Mouse (Mus musculus) small intestine, adult 2 months (tissue): ENCODE results near the gene Atp5j. TPM values are rescaled to one million over a fixed set of nuclear protein-coding genes. Genes with fewer than 3 reads are reported as not detected.

ENCODE experiments used
- H3K27ac ChIP-seq: fragments of 200-500 bp; 2 replicates; pipeline ENCODE4 v1.5.1; 2012; ENCODE audit warnings: low read depth, low read length, control low read depth, inconsistent platforms; ENCODE audit not compliant: insufficient read depth
- H3K27me3 ChIP-seq: fragments of 200-500 bp; 2 replicates; pipeline ENCODE4 v1.6.1; 2012; ENCODE audit warnings: mild to moderate bottlenecking, moderate library complexity, low read length, inconsistent platforms; ENCODE audit not compliant: control insufficient read depth, insufficient read depth
- H3K36me3 ChIP-seq: fragments of 200-500 bp; 2 replicates; pipeline ENCODE4 v1.6.1; 2012; ENCODE audit warnings: mild to moderate bottlenecking, low read length, control low read depth, inconsistent platforms; ENCODE audit not compliant: control insufficient read depth, insufficient read depth
- H3K4me1 ChIP-seq: fragments of 200-500 bp; 2 replicates; pipeline ENCODE4 v1.6.1; 2012; ENCODE audit warnings: low read length, inconsistent platforms, mixed read lengths; ENCODE audit not compliant: control insufficient read depth, insufficient read depth, insufficient read length
- H3K4me3 ChIP-seq: fragments of 200-500 bp; 2 replicates; pipeline ENCODE4 v1.5.1; 2012; ENCODE audit warnings: low read depth, mild to moderate bottlenecking, control low read depth, inconsistent platforms, low read length, moderate library complexity
- CTCF ChIP-seq: fragments of 200-500 bp; IDR thresholded peaks from 2 replicates; pipeline ENCODE4 v1.5.1; 2012; ENCODE audit warnings: low read depth, mild to moderate bottlenecking, control low read depth, inconsistent platforms, low read length, moderate library complexity, mixed read lengths; ENCODE audit not compliant: insufficient replicate concordance, insufficient read length; ENCODE audit errors: extremely low read depth
- POLR2A ChIP-seq: fragments of 200-500 bp; IDR thresholded peaks from 2 replicates; pipeline ENCODE4 v1.6.1; 2012; ENCODE audit warnings: low read depth, mild to moderate bottlenecking, control low read depth, inconsistent platforms, low read length, moderate library complexity
- WGBS: fragments of 180-500 bp; shearing (Covaris S2); methylation state at CpG from one replicate; pipeline ENCODE4 v1.1.7; 2018; 5-methylcytosine and 5-hydroxymethylcytosine counted together
- polyA plus RNA-seq: library from polyadenylated mRNA; depleted of rRNA; stranded (reverse); fragments of >200 nt; gene quantifications from 2 replicates; pipeline ENCODE4 v1.2.3, GENCODE M21; 2012

The Atp5j gene
- polyA plus RNA-seq, 1 experiment, result 123 TPM

DNA sequence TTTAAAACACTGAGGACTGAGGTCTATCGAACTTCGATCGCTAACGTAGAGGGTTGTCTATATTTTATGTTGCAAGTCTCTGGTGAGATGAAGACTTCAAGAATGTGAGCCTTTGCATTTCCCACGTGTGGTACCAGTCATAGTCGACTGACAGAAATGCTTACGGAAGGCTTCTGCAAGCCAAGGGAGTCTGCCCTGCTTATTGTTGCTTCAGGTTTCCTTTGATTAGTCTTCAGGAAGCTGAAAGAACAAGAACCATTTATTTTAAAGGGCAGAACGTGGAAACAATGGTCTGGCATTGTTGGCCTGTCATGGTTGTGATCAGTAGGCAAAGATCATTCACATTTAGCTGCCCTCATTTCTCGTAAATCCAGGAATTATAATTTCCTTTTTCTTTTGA lies 38.7 kb downstream of the Atp5j start:
- H3K27ac ChIP-seq, result no peak overlapping the region
- no peaks in the 10 kb centered on the region for H3K27me3 ChIP-seq
- WGBS, result 86% methylated on average over 9 of the region's 9 CpGs
- TF ChIP-seq CTCF, result no peak
- TF ChIP-seq POLR2A, result no peak
- H3K4me1 ChIP-seq, result no peaks in the 10 kb centered on the region
- no peak overlapping the region for H3K4me3 ChIP-seq
- no peaks in the 10 kb centered on the region for H3K36me3 ChIP-seq

DNA sequence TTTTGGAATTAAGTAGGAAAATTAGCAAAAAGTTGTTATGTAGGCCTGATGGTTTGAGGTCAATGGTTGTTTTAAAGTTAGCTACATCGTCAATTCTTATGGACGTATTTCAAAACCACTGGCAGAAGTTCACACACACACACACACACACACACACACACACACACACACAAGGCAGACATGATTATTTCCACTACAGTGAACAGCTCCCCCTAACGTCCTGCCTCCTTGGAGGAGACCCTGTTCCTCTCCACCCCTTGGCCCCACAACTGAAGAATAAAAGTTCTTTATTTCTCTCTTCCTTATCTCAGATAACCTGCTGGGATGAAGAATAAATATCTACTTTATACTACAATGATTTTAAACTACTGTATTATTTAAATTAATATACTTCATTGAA lies 40.1 kb downstream of the Atp5j start:
- no peak for TF ChIP-seq POLR2A
- no peak for TF ChIP-seq CTCF
- Histone ChIP-seq H3K4me1 (no peaks in the 10 kb centered on the region), H3K27ac (no peak overlapping the region), H3K4me3 (no peak overlapping the region), H3K36me3 (no peaks in the 10 kb centered on the region), H3K27me3 (no peaks in the 10 kb centered on the region)
- WGBS, result 42% methylated on average over 3 of the region's 3 CpGs

- Histone ChIP-seq H3K4me3 (no peak overlapping the region), H3K27ac (no peak overlapping the region), H3K36me3 (no peaks in the 10 kb centered on the region), H3K4me1 (no peaks in the 10 kb centered on the region), H3K27me3 (no peaks in the 10 kb centered on the region)
- WGBS, result 91% methylated on average over 14 of the region's 14 CpGs
- TF ChIP-seq POLR2A (no peak), CTCF (no peak)
Observed at GRCm38 (mm10) chr16:84793401-84793800, 42.0 kb downstream of the Atp5j start.

- 52% methylated on average over 2 of the region's 2 CpGs for WGBS
- Histone ChIP-seq H3K36me3 (no peaks in the 10 kb centered on the region), H3K27ac (no peak overlapping the region), H3K27me3 (no peaks in the 10 kb centered on the region), H3K4me3 (no peak overlapping the region), H3K4me1 (0 out of 2 replicates have a peak, but pooled peaks cover 2% of the 10 kb centered on the region)
- no peak for TF ChIP-seq POLR2A
- TF ChIP-seq CTCF, result no peak
Observed at GRCm38 (mm10) chr16:84790595-84791165, 44.7 kb downstream of the Atp5j start.

- TF ChIP-seq CTCF, result no peak
- no peak for TF ChIP-seq POLR2A
- Histone ChIP-seq H3K4me3 (no peak overlapping the region), H3K36me3 (no peaks in the 10 kb centered on the region), H3K27ac (no peak overlapping the region), H3K4me1 (0 out of 2 replicates have a peak, but pooled peaks cover 2% of the 10 kb centered on the region), H3K27me3 (no peaks in the 10 kb centered on the region)
- WGBS, result 47% methylated on average over 7 of the region's 7 CpGs
Observed at GRCm38 (mm10) chr16:84784966-84785365, 50.5 kb downstream of the Atp5j start.

- H3K27ac ChIP-seq, result no peak overlapping the region
- no peak overlapping the region for H3K4me3 ChIP-seq
- no peaks in the 10 kb centered on the region for H3K27me3 ChIP-seq
- H3K4me1 ChIP-seq, result 0 out of 2 replicates have a peak, but pooled peaks cover 2% of the 10 kb centered on the region
- H3K36me3 ChIP-seq, result no peaks in the 10 kb centered on the region
- TF ChIP-seq CTCF (no peak), POLR2A (no peak)
- WGBS, result 52% methylated on average over 2 of the region's 2 CpGs
Observed at GRCm38 (mm10) chr16:84783279-84783678, 52.1 kb downstream of the Atp5j start.

DNA sequence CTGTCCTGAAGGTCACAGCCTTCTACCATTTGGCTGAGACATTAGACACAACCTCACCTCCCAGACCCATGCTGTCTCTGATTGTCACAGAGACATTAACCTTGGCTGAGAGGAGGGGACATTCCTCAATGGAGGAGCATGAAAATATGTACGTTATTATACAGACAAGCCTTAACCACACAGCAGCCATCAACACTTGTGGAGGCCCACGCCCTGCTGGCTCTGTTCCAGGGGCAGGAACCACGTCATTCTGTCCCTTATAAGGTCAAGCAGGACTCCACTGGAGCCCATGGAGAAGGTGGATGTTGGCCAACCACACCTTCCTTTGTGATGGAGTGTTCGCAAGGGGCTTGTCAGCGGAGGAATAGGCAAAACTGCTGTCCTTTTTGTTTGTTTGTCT lies 55.7 kb downstream of the Atp5j start:
- peaks cover 3% of the 10 kb centered on the region; the same call in 1 of the 2 replicates for H3K4me1 ChIP-seq
- WGBS, result 55% methylated on average over 5 of the region's 5 CpGs
- no peak overlapping the region for H3K4me3 ChIP-seq
- H3K27me3 ChIP-seq, result peaks cover 4% of the 10 kb centered on the region
- no peaks in the 10 kb centered on the region for H3K36me3 ChIP-seq
- TF ChIP-seq POLR2A (no peak), CTCF (no peak)
- H3K27ac ChIP-seq, result no peak overlapping the region
